Mouse (Mus musculus): ENCODE data around the gene Ccdc148.

DNA sequence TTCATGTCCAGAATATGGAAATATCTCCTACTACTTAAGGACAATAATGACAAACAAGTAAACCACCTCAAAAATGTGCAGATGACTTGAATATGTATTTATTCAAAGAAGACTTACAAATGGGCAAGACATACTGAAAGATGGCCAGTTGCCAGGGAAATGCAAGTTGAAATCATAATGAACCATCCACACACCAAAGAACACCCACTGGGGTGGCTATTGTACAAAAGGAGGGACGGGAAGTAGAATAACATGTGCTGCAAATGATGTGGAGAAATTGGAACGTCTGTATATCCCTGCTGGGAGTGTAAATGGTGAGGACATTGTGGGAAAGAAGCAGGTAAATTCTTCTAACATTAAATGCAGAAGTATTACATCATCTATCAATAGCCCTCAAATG, 347.5 kb downstream of the Ccdc148 start:
- TF ChIP-seq CTCF (IDR thresholded peaks at IDR 0.05; ENCODE audit: extremely low read depth, insufficient read length, insufficient replicate concordance, low read depth, low read length) (no peak), POLR2A (IDR thresholded peaks at IDR 0.05; ENCODE audit: low read depth, low read length) (no peak)

Measured in small intestine, adult 2 months (tissue).